Mouse (Mus musculus): ENCODE data around the gene Stard9.

Gene Stard9

GRCm38 (mm10) chr2:120724176-120724575, 95.3 kb downstream of the Stard9 start:
- no peak for ATAC-seq (ENCODE audit: low TSS enrichment)

- ATAC-seq (ENCODE audit: low TSS enrichment), result no peak
These were observed 101.1 kb downstream of the Stard9 start for GRCm38 (mm10) chr2:120729775-120730585.

DNA sequence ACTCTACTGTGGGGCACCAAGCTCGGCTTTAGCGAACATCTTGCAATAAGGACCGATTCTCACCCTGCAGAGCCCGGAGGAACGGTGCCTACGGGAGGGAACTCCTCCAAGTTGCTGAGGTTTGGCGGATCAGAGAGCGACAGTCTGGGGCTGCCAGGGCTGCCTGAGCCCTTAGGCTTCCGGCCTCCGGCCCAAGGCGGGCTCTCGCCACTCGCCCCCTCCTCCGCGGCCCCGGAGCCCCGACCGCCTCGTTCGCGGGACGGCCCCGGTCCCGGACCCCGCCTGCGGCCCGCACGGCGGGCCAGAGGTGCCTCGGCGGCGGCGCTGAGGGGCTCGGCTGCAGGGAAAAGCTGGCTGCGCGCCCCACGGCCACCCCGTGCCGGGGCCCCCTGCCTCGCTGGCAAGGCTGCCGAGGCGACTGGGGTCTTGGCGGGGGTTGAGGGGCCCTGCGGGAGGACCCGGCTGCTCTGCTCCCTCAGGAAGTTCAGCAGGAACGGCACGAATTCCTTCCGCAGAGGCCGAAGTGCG, 101.8 kb downstream of the Stard9 start:
- ATAC-seq (ENCODE audit: low TSS enrichment), result peak; percentile 7; the same call in 1 of the 2 replicates

GRCm38 (mm10) chr2:120731167-120731862, 102.4 kb downstream of the Stard9 start:
- peak; percentile 97 for ATAC-seq (ENCODE audit: low TSS enrichment)

- ATAC-seq (ENCODE audit: low TSS enrichment), result no peak
These were observed 103.1 kb downstream of the Stard9 start for GRCm38 (mm10) chr2:120731877-120732530.

GRCm38 (mm10) chr2:120745496-120745895, 116.6 kb downstream of the Stard9 start:
- no peak for ATAC-seq (ENCODE audit: low TSS enrichment)

GRCm38 (mm10) chr2:120748041-120748440, 119.1 kb downstream of the Stard9 start:
- no peak for ATAC-seq (ENCODE audit: low TSS enrichment)

- no peak for ATAC-seq (ENCODE audit: low TSS enrichment)
These were observed 133.0 kb downstream of the Stard9 start for GRCm38 (mm10) chr2:120761922-120762321.

- ATAC-seq (ENCODE audit: low TSS enrichment), result peak; percentile 90
These were observed 141.5 kb downstream of the Stard9 start for GRCm38 (mm10) chr2:120770265-120770935.
